In the genomic region with DNA sequence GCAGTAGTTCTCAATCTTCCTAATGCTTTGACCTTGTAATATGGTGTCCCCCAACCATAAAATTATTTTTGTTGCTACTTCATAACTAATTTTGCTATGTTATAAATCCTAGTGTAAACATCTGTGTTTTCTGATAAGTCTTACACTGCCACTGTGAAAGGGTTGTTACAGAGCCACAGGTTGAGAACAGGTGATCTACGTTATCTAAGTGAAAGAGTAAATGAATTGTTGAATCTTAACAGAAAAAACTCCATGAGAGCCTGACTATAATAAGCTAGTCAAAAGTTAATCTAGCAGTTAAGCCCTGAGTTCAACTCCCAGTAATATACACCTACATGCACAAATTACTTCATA, we compare ENCODE assay signal across 8 mouse cellular contexts. TPM values are rescaled to one million over a fixed set of nuclear protein-coding genes. Genes with fewer than 3 reads are reported as not detected.
DNase-seq lines count a peak whose midpoint lies in the region; ATAC-seq lines count a peak whose summit lies in the region.

No protein-coding gene starts in this region.

- WGBS in liver, embryonic 13.5 days (ENCODE audit: insufficient replicate concordance): 26% methylated on average over 1 of the region's 1 CpGs
- WGBS in stomach, embryonic 16.5 days: 19% methylated on average over 1 of the region's 1 CpGs

- no peak for DNase-seq in liver, embryonic 13.5 days
- no peak for DNase-seq in testis, postnatal 10 days (ENCODE audit: low spot score)
- DNase-seq in frontal cortex, adult 2 months (ENCODE audit: extremely low spot score in 1 of 2, low spot score in 1 of 2): no peak

- no peak overlapping the region for H3K27ac ChIP-seq in liver, embryonic 13.5 days
- no peak overlapping the region for H3K27ac ChIP-seq in stomach, embryonic 16.5 days (ENCODE audit: low read length)

- peaks cover 19% of the 10 kb centered on the region for H3K4me1 ChIP-seq in erythroblast, embryonic 14.5 days (ENCODE audit: control insufficient read depth)
- peaks cover 27% of the 10 kb centered on the region for H3K4me1 ChIP-seq in megakaryocyte, embryonic 14.5 days
- peaks cover 17% of the 10 kb centered on the region for H3K4me1 ChIP-seq in liver, embryonic 13.5 days (replicated peaks)
- H3K4me1 ChIP-seq in stomach, embryonic 16.5 days (ENCODE audit: control insufficient read depth, insufficient read depth, low read length): peaks cover 16% of the 10 kb centered on the region

- H3K4me3 ChIP-seq in erythroblast, embryonic 14.5 days (replicated peaks): peak overlapping the region; percentile 77
- peak overlapping the region; percentile 99 for H3K4me3 ChIP-seq in megakaryocyte, embryonic 14.5 days (replicated peaks)
- peak overlapping the region; percentile 76; the same call in 1 of the 2 replicates for H3K4me3 ChIP-seq in liver, embryonic 13.5 days (replicated peaks)
- H3K4me3 ChIP-seq in stomach, embryonic 16.5 days (replicated peaks; ENCODE audit: low read length): no peak overlapping the region

- H3K4me2 ChIP-seq in liver, embryonic 13.5 days: no peak overlapping the region
- H3K4me2 ChIP-seq in stomach, embryonic 16.5 days (ENCODE audit: low read depth, low read length): no peak overlapping the region

- H3K27me3 ChIP-seq in erythroblast, embryonic 14.5 days (ENCODE audit: control insufficient read depth): no peaks in the 10 kb centered on the region
- H3K27me3 ChIP-seq in megakaryocyte, embryonic 14.5 days (replicated peaks): no peaks in the 10 kb centered on the region
- no peaks in the 10 kb centered on the region for H3K27me3 ChIP-seq in liver, embryonic 13.5 days
- no peaks in the 10 kb centered on the region for H3K27me3 ChIP-seq in stomach, embryonic 16.5 days (ENCODE audit: control insufficient read depth, insufficient read depth, low read length)

- no peaks in the 10 kb centered on the region for H3K9me3 ChIP-seq in erythroblast, embryonic 14.5 days (ENCODE audit: control insufficient read depth, low read length)
- peaks cover 10% of the 10 kb centered on the region for H3K9me3 ChIP-seq in megakaryocyte, embryonic 14.5 days
- H3K9me3 ChIP-seq in liver, embryonic 13.5 days (replicated peaks): no peaks in the 10 kb centered on the region
- no peaks in the 10 kb centered on the region for H3K9me3 ChIP-seq in stomach, embryonic 16.5 days (replicated peaks; ENCODE audit: control insufficient read depth, low read length)

- ATAC-seq in erythroblast, adult 5-6 weeks (replicated peaks; ENCODE audit: low FRiP score, poor library complexity, severe bottlenecking): no peak
- no peak for ATAC-seq in megakaryocyte, adult 5-6 weeks (ENCODE audit: poor library complexity, severe bottlenecking)
- peak; percentile 6; the same call in 1 of the 2 replicates for ATAC-seq in liver, embryonic 13.5 days (ENCODE audit: low read depth)
- ATAC-seq in stomach, embryonic 16.5 days (ENCODE audit: insufficient read depth, low FRiP score): peak; percentile 34; the same call in 1 of the 2 replicates

- H3K36me3 ChIP-seq in erythroblast, embryonic 14.5 days (ENCODE audit: control insufficient read depth): no peaks in the 10 kb centered on the region
- peaks cover 7% of the 10 kb centered on the region for H3K36me3 ChIP-seq in megakaryocyte, embryonic 14.5 days (replicated peaks; ENCODE audit: low read length)
- no peaks in the 10 kb centered on the region for H3K36me3 ChIP-seq in liver, embryonic 13.5 days
- H3K36me3 ChIP-seq in stomach, embryonic 16.5 days (ENCODE audit: control insufficient read depth, insufficient read depth, low read length): no peaks in the 10 kb centered on the region

- no peak overlapping the region for H3K9ac ChIP-seq in liver, embryonic 13.5 days
- H3K9ac ChIP-seq in stomach, embryonic 16.5 days (ENCODE audit: low read length): no peak overlapping the region

RNA-seq across cellular contexts. Expression of a gene that starts 0.3 kb away (rescaled TPM):
- 0.72 and 0.78 TPM in 2 replicates for polyA plus RNA-seq in erythroblast, embryonic 14.5 days (2012)
- 5.6 and 7.1 TPM in 2 replicates for total RNA-seq in erythroblast, adult 5-6 weeks (2015; ENCODE audit: low replicate concordance)
- 0.09 and 3.8 TPM in 2 replicates for total RNA-seq in erythroblast, adult 5-6 weeks (2017; ENCODE audit: low replicate concordance)
- 18.0 and 47.9 TPM in 2 replicates for polyA plus RNA-seq in megakaryocyte, embryonic 14.5 days (2012; ENCODE audit: insufficient read depth, low replicate concordance)
- total RNA-seq in megakaryocyte, adult 5-6 weeks (2015): 20.3 and 20.5 TPM in 2 replicates
- 3.6 and 7.3 TPM in 2 replicates for total RNA-seq in megakaryocyte, adult 5-6 weeks (2017)
- 3.3 and 4.8 TPM in 2 replicates for polyA plus RNA-seq in liver, embryonic 13.5 days (2015; fragmentation: Nextera tagmentation; extraction: Ambion mirVana)
- 9.8 and 10.7 TPM in 2 replicates for polyA plus RNA-seq in stomach, embryonic 16.5 days (2015; fragmentation: Nextera tagmentation; extraction: Ambion mirVana)
- 7.1 and 8.6 TPM in 2 replicates for polyA plus RNA-seq in frontal cortex, adult 2 months (2012; rRNA removed)

Comparison
In these comparisons a context has a peak if more than half of its experiments do, and no peak if none do; other contexts are left out.
1. ATAC-seq: peak in liver, embryonic 13.5 days (single experiment) and stomach, embryonic 16.5 days (single experiment); none in erythroblast, adult 5-6 weeks (single experiment) and megakaryocyte, adult 5-6 weeks (single experiment).